Mouse (Mus musculus) ovary, postnatal 10 days (tissue): ENCODE measurements at regions not wholly inside any gene's neighbourhood (a gene's known extent, or its start where the extent isn't known, plus 50 kb on each side); places are given as distances from the start of the nearest gene placed in this dataset.

ENCODE experiments used
- DNase-seq: peaks from one replicate; pipeline ENCODE4 v3.0.0; 2022; ENCODE audit warnings: low spot score

GRCm38 (mm10) chr15:63553597-63553996, 291.4 kb downstream of the Gsdmc2 start:
- DNase-seq = no peak

GRCm38 (mm10) chr15:63532337-63533055, 312.5 kb downstream of the Gsdmc2 start:
- no peak for DNase-seq

GRCm38 (mm10) chr15:63527318-63527717, 317.7 kb downstream of the Gsdmc2 start:
- DNase-seq = no peak

GRCm38 (mm10) chr15:63526820-63527219, 318.2 kb downstream of the Gsdmc2 start:
- no peak for DNase-seq

GRCm38 (mm10) chr15:63517301-63517700, 327.7 kb downstream of the Gsdmc2 start:
- DNase-seq = no peak

- DNase-seq = no peak
Measured at GRCm38 (mm10) chr15:63500453-63500852, 344.5 kb downstream of the Gsdmc2 start.

GRCm38 (mm10) chr15:63498483-63498882, 346.5 kb downstream of the Gsdmc2 start:
- DNase-seq = no peak

GRCm38 (mm10) chr15:63497207-63497606, 347.8 kb downstream of the Gsdmc2 start:
- no peak for DNase-seq

GRCm38 (mm10) chr15:63484910-63485309, 360.1 kb downstream of the Gsdmc2 start:
- no peak for DNase-seq

GRCm38 (mm10) chr15:63484217-63484887, 360.6 kb downstream of the Gsdmc2 start:
- no peak for DNase-seq

GRCm38 (mm10) chr15:63479270-63479805, 365.6 kb downstream of the Gsdmc2 start:
- DNase-seq = no peak

GRCm38 (mm10) chr15:63466916-63467315, 378.1 kb downstream of the Gsdmc2 start:
- DNase-seq = no peak

GRCm38 (mm10) chr15:63452529-63452928, 392.4 kb downstream of the Gsdmc2 start:
- DNase-seq = no peak

- DNase-seq = no peak
Measured at GRCm38 (mm10) chr15:63446288-63446687, 398.7 kb downstream of the Gsdmc2 start.

GRCm38 (mm10) chr15:63445016-63445415, 400.0 kb downstream of the Gsdmc2 start:
- DNase-seq = no peak

- DNase-seq = no peak
Measured at GRCm38 (mm10) chr15:63442146-63442780, 402.7 kb downstream of the Gsdmc2 start.

- DNase-seq = no peak
Measured at GRCm38 (mm10) chr15:63412649-63413048, 432.3 kb downstream of the Gsdmc2 start.

GRCm38 (mm10) chr15:63411771-63412118, 433.2 kb downstream of the Gsdmc2 start:
- no peak for DNase-seq

GRCm38 (mm10) chr15:63410994-63411770, 433.8 kb downstream of the Gsdmc2 start:
- DNase-seq = no peak

- no peak for DNase-seq
Measured at GRCm38 (mm10) chr15:63400445-63400844, 444.5 kb downstream of the Gsdmc2 start.

GRCm38 (mm10) chr15:63400011-63400410, 445.0 kb downstream of the Gsdmc2 start:
- no peak for DNase-seq

- DNase-seq = no peak
Measured at GRCm38 (mm10) chr15:63397485-63397884, 447.5 kb downstream of the Gsdmc2 start.
